Mouse (Mus musculus) embryonic facial prominence, embryonic 12.5 days (tissue): Measurements from ENCODE around the gene Itprid1. TPM values are rescaled to one million over a fixed set of nuclear protein-coding genes. Genes with fewer than 3 reads are reported as not detected.

ENCODE experiments used
- ATAC-seq: fragments of 200-750 bp; cut with Nextera tagmentation; 2 replicates; pipeline ENCODE4 v1.8.0; 2017; ENCODE audit not compliant: insufficient number of reproducible peaks, insufficient read depth, low FRiP score, low TSS enrichment
- H3K27ac ChIP-seq: fragments of 300-500 bp; sonication (generic); 2 replicates; pipeline ENCODE4 v1.5.1; 2016; ENCODE audit warnings: mild to moderate bottlenecking
- H3K27me3 ChIP-seq: fragments of 300-500 bp; sonication (generic); 2 replicates; pipeline ENCODE4 v1.6.1; 2016; ENCODE audit warnings: mild to moderate bottlenecking, moderate library complexity
- H3K36me3 ChIP-seq: fragments of 300-500 bp; sonication (generic); 2 replicates; pipeline ENCODE4 v1.6.1; 2016; ENCODE audit warnings: mild to moderate bottlenecking
- H3K4me1 ChIP-seq: fragments of 300-500 bp; sonication (generic); 2 replicates; pipeline ENCODE4 v1.6.1; 2016
- H3K4me2 ChIP-seq: fragments of 300-500 bp; sonication (generic); replicated peaks from 2 replicates; pipeline ENCODE4 v1.6.1; 2016; ENCODE audit warnings: mild to moderate bottlenecking, moderate library complexity
- H3K4me3 ChIP-seq: fragments of 300-500 bp; sonication (generic); 2 replicates; pipeline ENCODE4 v1.5.1; 2016; ENCODE audit warnings: mild to moderate bottlenecking
- H3K9ac ChIP-seq: fragments of 300-500 bp; sonication (generic); 2 replicates; pipeline ENCODE4 v1.6.1; 2016; ENCODE audit warnings: mild to moderate bottlenecking, moderate library complexity
- H3K9me3 ChIP-seq: fragments of 300-500 bp; sonication (generic); 2 replicates; pipeline ENCODE4 v1.6.1; 2016; ENCODE audit warnings: mild to moderate bottlenecking, moderate library complexity
- WGBS: fragments of 180-500 bp; shearing (Covaris S2); methylation state at CpG from one replicate; pipeline ENCODE4 v1.1.7; 2016; 5-methylcytosine and 5-hydroxymethylcytosine counted together
- polyA plus RNA-seq: library from polyadenylated mRNA; unstranded; fragments of >200 nt; fragmentation: Nextera tagmentation; extraction: Ambion mirVana; gene quantifications from 2 replicates; pipeline ENCODE4 v1.2.1, GENCODE M21; 2016

The Itprid1 gene
- polyA plus RNA-seq, 1 experiment from 2014 or later = 0.10 TPM

DNA sequence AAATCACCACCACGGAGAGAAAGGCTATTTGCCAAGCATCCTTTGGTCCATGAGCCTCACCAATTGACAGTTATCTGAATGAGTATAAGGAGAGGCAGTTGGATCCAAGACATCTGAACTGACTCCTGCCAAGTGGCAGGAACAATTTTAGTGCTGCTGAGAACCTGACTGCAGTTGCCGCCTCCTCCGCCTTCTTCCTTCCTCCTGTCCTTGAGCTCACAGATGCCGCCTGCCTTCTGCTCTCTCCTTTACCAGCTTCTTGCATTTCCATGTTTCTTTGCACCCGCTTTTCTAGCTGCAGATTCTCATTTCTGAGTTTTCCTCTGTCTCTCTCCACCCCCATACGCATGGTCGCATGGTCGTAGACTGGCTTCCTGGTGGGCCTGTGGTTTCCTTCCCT is 25.5 kb upstream of the Itprid1 start:
- no peak overlapping the region for H3K9ac ChIP-seq
- no peaks in the 10 kb centered on the region for H3K36me3 ChIP-seq
- H3K4me3 ChIP-seq = no peak overlapping the region
- ATAC-seq = no peak
- H3K4me2 ChIP-seq = no peak overlapping the region
- no peaks in the 10 kb centered on the region for H3K27me3 ChIP-seq
- no peak overlapping the region for H3K27ac ChIP-seq
- no peaks in the 10 kb centered on the region for H3K9me3 ChIP-seq
- no peaks in the 10 kb centered on the region for H3K4me1 ChIP-seq
- WGBS = 91% methylated on average over 8 of the region's 8 CpGs

DNA sequence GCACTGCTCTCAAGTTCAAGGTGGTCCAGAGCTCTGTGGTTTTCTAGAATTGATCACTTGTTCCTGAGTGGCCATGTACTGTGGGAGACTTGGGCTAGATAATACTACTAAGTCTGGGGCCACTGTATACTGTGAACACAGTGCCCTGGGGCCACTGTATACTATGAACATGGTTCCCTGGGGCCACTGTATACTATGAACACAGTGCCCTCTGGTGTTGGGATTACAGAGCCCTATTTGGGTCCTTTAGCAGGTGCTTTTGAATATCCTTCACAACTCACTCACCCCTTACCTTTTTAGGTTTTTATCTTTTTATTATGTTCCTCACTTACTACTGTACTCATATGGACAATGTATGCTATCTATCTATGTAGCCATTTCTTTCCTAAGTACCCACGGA is 24.3 kb upstream of the Itprid1 start:
- 71% methylated on average over 1 of the region's 1 CpGs for WGBS
- no peak overlapping the region for H3K9ac ChIP-seq
- no peak overlapping the region for H3K4me3 ChIP-seq
- ATAC-seq = no peak
- H3K9me3 ChIP-seq = no peaks in the 10 kb centered on the region
- no peaks in the 10 kb centered on the region for H3K4me1 ChIP-seq
- H3K4me2 ChIP-seq = no peak overlapping the region
- H3K27me3 ChIP-seq = no peaks in the 10 kb centered on the region
- no peak overlapping the region for H3K27ac ChIP-seq
- H3K36me3 ChIP-seq = no peaks in the 10 kb centered on the region

DNA sequence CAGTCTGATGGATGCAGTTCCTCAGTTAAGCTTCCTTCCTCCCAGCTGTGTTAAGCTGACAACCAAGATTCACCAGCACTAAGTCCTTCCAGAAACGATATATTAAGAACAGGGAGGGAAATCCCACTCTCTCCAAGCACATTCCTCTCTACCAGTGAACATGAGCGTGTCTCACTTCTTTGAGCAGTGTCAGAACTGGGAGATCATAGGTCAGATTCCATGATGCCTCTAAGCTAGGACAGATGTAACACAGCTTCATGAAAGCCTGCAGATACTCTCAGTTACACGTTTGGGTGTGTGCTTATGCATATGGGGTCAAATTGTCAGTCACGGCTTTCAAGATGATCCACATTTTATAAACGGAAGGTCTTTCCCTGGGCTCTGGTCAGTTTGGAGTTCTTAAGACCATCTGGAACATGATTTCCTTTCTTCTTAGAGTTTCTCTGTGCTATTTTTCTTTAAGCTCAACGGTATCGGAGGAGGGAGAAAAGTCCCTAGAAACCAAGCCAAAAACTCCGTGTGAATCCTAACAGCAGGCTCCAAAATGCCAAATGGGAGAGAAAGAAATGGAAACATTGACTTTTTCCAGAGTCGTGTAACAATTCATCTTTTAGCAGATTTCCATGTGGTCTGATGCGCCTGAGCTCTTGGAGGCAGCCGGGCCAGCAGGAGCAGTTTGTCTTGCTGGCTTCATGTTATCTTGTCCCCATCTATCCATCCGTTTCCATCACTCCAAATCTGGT is 22.3 kb upstream of the Itprid1 start:
- ATAC-seq = no peak
- WGBS = 54% methylated on average over 12 of the region's 12 CpGs
- H3K27ac ChIP-seq = no peak overlapping the region
- no peak overlapping the region for H3K9ac ChIP-seq
- H3K4me3 ChIP-seq = no peak overlapping the region
- no peaks in the 10 kb centered on the region for H3K36me3 ChIP-seq
- H3K4me1 ChIP-seq = no peaks in the 10 kb centered on the region
- no peak overlapping the region for H3K4me2 ChIP-seq
- H3K27me3 ChIP-seq = no peaks in the 10 kb centered on the region
- H3K9me3 ChIP-seq = no peaks in the 10 kb centered on the region

GRCm38 (mm10) chr6:55816911-55817310 is 19.8 kb upstream of the Itprid1 start:
- Histone ChIP-seq H3K9ac (no peak overlapping the region), H3K4me3 (no peak overlapping the region), H3K27me3 (no peaks in the 10 kb centered on the region), H3K36me3 (no peaks in the 10 kb centered on the region), H3K9me3 (no peaks in the 10 kb centered on the region), H3K4me1 (no peaks in the 10 kb centered on the region), H3K27ac (no peak overlapping the region), H3K4me2 (no peak overlapping the region)
- WGBS = 79% methylated on average over 5 of the region's 5 CpGs
- ATAC-seq = no peak

DNA sequence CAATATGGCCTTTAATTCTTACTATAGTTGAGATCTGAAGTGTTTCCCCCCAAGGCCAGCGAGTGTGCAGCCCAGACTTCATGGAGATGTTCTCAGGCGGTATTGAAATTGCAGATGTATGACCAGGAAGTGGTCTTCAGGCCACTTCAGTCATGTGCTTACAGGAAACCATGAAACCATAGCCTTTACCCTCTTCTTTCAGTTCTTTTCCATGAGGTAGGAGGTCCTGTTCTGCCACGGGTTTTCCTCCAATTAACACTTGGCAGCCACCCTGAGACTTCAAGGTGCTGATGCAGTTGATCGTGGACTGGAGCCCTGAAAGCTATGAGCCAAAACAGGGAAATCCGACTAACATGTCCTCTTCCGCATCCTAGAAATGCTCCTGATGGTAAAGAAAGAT is 7.0 kb upstream of the Itprid1 start:
- 83% methylated on average over 6 of the region's 6 CpGs for WGBS

DNA sequence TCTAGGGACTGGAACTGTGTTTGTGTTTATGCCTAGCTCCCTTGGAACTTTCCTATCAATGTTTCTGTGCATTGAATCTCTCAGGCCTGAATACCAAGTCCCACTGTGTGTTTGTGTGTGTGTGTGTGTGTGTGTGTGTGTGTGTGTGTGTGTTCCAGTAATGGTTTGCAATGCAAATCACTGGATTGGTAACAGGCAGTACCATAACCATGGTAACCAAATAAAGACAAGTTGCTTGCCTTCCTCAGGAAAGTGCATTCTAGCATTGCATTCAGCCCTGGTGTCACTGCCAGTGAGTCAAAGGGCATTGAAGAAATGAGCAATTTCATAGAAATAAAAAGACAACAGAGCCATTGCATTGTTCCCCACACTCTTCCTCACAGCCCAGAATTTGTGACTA is 15.9 kb downstream of the Itprid1 start:
- no peak overlapping the region for H3K9ac ChIP-seq
- H3K27ac ChIP-seq = no peak overlapping the region
- H3K4me2 ChIP-seq = no peak overlapping the region
- H3K36me3 ChIP-seq = no peaks in the 10 kb centered on the region
- H3K4me1 ChIP-seq = no peaks in the 10 kb centered on the region; the same call in 1 of the 2 replicates
- H3K4me3 ChIP-seq = no peak overlapping the region
- no peaks in the 10 kb centered on the region for H3K27me3 ChIP-seq
- no peaks in the 10 kb centered on the region for H3K9me3 ChIP-seq
- ATAC-seq = no peak

More for the DNA sequence above, 7.0 kb upstream of the Itprid1 start:
- no peaks in the 10 kb centered on the region for H3K27me3 ChIP-seq
- H3K4me2 ChIP-seq = no peak overlapping the region
- peaks cover 3% of the 10 kb centered on the region; the same call in 1 of the 2 replicates for H3K4me1 ChIP-seq
- no peak overlapping the region for H3K27ac ChIP-seq
- ATAC-seq = no peak
- H3K4me3 ChIP-seq = no peak overlapping the region
- no peaks in the 10 kb centered on the region for H3K36me3 ChIP-seq
- no peaks in the 10 kb centered on the region for H3K9me3 ChIP-seq
- H3K9ac ChIP-seq = no peak overlapping the region

DNA sequence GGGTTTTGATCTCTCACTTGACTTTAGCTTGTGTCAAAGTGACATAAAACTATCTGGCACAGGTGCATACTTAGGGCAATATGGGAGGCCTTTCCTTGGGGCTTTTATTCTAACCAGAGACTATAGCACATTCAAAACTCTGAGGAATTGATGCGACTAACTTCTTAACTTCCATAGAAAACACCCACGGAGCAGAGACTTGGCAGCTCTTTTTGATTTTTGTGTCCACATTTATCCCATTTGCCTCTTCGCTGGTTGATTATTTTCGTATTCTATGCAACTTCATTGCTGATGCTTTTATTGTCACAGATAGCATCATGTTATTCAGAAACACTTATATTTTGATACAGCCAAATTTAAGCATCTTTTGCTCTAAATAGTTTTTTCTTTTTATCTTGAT is 19.4 kb downstream of the Itprid1 start:
- no peak overlapping the region for H3K4me3 ChIP-seq
- H3K9ac ChIP-seq = no peak overlapping the region
- no peak overlapping the region for H3K27ac ChIP-seq
- WGBS = 88% methylated on average over 4 of the region's 4 CpGs
- no peaks in the 10 kb centered on the region for H3K27me3 ChIP-seq
- H3K4me1 ChIP-seq = no peaks in the 10 kb centered on the region; the same call in 1 of the 2 replicates
- no peak for ATAC-seq
- no peaks in the 10 kb centered on the region for H3K9me3 ChIP-seq
- no peak overlapping the region for H3K4me2 ChIP-seq
- H3K36me3 ChIP-seq = no peaks in the 10 kb centered on the region

DNA sequence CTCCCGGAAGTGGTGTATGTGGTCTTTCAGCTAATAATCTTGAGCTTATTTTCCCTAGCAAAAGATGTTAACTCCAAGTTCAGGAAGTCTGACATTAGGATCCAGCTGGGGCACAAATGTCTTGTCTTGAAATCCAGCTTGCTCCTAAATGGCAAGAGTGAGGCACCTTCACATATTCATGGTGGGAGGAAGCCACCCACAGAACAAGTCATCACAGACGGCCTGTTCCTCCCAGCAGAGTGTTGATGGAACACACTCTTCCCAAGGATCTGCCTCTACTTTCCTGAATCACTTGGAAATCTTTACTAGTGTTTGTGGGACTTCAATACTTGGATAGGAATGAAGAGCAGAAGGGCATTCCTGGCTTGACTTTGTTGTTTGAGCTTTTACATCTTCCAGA is 28.5 kb downstream of the Itprid1 start:
- H3K27ac ChIP-seq = no peak overlapping the region
- H3K4me3 ChIP-seq = no peak overlapping the region
- 80% methylated on average over 2 of the region's 2 CpGs for WGBS
- ATAC-seq = no peak
- H3K27me3 ChIP-seq = no peaks in the 10 kb centered on the region
- H3K36me3 ChIP-seq = no peaks in the 10 kb centered on the region
- no peak overlapping the region for H3K4me2 ChIP-seq
- no peaks in the 10 kb centered on the region for H3K9me3 ChIP-seq
- H3K9ac ChIP-seq = no peak overlapping the region
- H3K4me1 ChIP-seq = no peaks in the 10 kb centered on the region

- Histone ChIP-seq H3K27me3 (no peaks in the 10 kb centered on the region), H3K4me2 (no peak overlapping the region), H3K4me3 (no peak overlapping the region), H3K9me3 (no peaks in the 10 kb centered on the region), H3K4me1 (peaks cover 17% of the 10 kb centered on the region), H3K36me3 (no peaks in the 10 kb centered on the region), H3K9ac (no peak overlapping the region), H3K27ac (no peak overlapping the region)
- WGBS = 36% methylated on average over 5 of the region's 5 CpGs
- no peak for ATAC-seq
Observed at GRCm38 (mm10) chr6:55879356-55879960, 42.8 kb downstream of the Itprid1 start.

GRCm38 (mm10) chr6:55880886-55881285 is 44.2 kb downstream of the Itprid1 start:
- H3K4me2 ChIP-seq = no peak overlapping the region
- H3K9me3 ChIP-seq = no peaks in the 10 kb centered on the region
- no peak for ATAC-seq
- H3K27ac ChIP-seq = no peak overlapping the region
- H3K36me3 ChIP-seq = no peaks in the 10 kb centered on the region
- 18% methylated on average over 3 of the region's 3 CpGs for WGBS
- H3K4me1 ChIP-seq = peaks cover 17% of the 10 kb centered on the region
- H3K4me3 ChIP-seq = no peak overlapping the region
- no peak overlapping the region for H3K9ac ChIP-seq
- H3K27me3 ChIP-seq = no peaks in the 10 kb centered on the region

DNA sequence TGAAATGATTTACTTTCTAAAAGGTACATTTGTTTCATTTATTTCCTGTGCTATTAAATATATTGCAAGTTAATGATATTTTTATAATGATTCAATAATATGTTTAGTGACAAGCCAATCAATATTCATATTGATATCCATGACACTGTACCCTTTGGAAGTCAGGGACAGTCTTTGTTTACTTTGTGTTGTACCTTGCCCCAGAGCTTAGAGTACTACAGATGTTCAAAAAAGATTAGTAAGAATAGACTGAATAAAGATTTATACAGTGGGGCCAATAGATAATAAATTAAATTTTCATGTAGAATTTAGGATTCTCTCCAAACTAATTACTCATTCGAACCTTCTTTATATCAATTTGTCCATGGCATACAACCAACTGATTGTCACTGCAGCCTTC is 50.9 kb downstream of the Itprid1 start:
- no peaks in the 10 kb centered on the region for H3K36me3 ChIP-seq
- H3K4me1 ChIP-seq = no peaks in the 10 kb centered on the region
- no peak overlapping the region for H3K27ac ChIP-seq
- no peaks in the 10 kb centered on the region for H3K27me3 ChIP-seq
- H3K9me3 ChIP-seq = no peaks in the 10 kb centered on the region
- ATAC-seq = no peak
- WGBS = 83% methylated on average over 1 of the region's 1 CpGs
- no peak overlapping the region for H3K4me2 ChIP-seq
- H3K9ac ChIP-seq = no peak overlapping the region
- no peak overlapping the region for H3K4me3 ChIP-seq

DNA sequence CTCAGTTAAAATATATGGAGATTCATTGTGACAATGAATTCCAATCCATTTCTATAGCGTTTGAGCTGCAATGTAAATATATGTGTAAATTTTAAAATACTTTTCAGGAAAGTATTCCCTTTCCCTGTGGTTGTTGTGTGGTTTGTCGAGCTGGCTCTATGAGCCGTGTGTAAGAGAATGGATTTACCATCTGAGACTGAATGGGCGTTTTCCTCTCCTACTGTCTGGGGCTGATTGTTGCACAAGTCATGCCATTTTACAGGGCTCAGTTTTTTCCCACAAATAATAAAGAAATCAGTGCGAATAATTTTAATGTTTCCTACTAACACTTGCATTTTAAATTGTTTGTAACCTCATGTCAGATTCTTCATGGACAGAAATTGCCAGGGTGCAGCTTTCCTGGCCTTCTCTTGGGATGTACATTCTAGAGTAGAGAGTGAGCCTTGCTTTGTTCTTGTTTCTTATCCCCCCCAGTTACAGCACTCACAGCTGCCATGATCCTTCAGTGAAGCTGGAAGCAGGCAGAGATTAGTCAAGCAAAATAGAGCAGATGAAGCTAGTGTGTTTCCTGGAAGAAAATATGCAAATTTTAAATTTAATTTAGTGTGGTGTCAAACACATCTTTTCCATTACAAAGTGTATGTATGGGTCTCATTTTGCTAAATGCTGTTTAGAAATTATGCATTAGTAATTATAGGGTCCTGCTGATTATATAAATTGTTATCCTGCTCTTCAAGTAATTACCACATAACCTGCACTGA is 65.1 kb downstream of the Itprid1 start:
- H3K9me3 ChIP-seq = no peaks in the 10 kb centered on the region
- WGBS = 77% methylated on average over 5 of the region's 5 CpGs
- H3K4me3 ChIP-seq = no peak overlapping the region
- no peak for ATAC-seq
- H3K27me3 ChIP-seq = no peaks in the 10 kb centered on the region
- H3K4me1 ChIP-seq = no peaks in the 10 kb centered on the region
- H3K36me3 ChIP-seq = no peaks in the 10 kb centered on the region
- no peak overlapping the region for H3K4me2 ChIP-seq
- no peak overlapping the region for H3K9ac ChIP-seq
- H3K27ac ChIP-seq = no peak overlapping the region
